Mouse (Mus musculus): ENCODE results near the gene Scfd1.

GRCm38 (mm10) chr12:51355296-51355695 lies 22.0 kb upstream of the Scfd1 start:
- TF ChIP-seq POLR2A (IDR thresholded peaks at IDR 0.05; ENCODE audit: borderline replicate concordance, low read depth, low read length) = no peak
- TF ChIP-seq CTCF (IDR thresholded peaks at IDR 0.05; ENCODE audit: low read depth, low read length) = no peak
